Mouse (Mus musculus) skeletal muscle tissue, adult 2 months (tissue): Measurements from ENCODE around the gene Dnajc7.

ENCODE experiments used
- DNase-seq: peaks from one replicate; pipeline ENCODE4 v3.0.0-alpha.2; 2012; ENCODE audit warnings: low read depth, low spot score

The Dnajc7 gene

DNA sequence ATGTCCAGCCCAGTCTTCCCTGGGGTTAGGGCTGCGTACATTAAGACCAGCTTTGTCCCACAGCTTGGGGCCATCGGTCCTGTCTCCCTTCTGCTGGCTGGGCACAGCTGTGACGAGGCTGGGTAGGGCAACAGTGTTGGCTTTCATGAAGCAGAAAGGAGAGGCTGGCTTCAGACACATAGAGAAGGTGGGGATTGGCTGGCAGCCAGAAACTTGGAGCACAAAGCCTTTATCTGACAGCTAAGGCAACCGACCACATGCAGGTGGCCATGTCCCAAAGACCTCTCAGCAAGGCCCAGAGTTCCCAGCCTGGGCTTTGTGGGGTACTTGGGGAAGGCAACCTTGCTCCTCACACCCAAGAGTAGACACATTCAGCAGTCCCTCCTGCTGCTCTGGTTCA lies 38.2 kb downstream of the Dnajc7 start:
- DNase-seq, result no peak

DNA sequence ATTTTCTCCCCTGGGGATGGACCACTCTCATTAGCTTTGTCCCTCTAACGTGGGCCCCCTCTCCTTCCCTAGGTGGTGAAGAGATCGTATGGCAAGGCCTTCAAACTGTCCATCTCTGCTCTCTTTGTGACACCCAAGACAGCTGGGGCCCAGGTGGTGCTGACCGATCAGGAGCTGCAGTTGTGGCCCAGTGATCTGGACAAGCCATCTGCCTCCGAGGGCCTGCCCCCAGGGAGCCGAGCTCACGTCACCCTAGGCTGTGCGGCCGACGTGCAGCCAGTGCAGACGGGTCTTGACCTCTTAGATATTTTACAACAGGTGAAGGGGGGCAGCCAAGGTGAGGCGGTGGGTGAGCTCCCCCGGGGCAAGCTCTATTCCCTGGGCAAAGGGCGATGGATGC lies 39.7 kb downstream of the Dnajc7 start:
- DNase-seq, result no peak

DNA sequence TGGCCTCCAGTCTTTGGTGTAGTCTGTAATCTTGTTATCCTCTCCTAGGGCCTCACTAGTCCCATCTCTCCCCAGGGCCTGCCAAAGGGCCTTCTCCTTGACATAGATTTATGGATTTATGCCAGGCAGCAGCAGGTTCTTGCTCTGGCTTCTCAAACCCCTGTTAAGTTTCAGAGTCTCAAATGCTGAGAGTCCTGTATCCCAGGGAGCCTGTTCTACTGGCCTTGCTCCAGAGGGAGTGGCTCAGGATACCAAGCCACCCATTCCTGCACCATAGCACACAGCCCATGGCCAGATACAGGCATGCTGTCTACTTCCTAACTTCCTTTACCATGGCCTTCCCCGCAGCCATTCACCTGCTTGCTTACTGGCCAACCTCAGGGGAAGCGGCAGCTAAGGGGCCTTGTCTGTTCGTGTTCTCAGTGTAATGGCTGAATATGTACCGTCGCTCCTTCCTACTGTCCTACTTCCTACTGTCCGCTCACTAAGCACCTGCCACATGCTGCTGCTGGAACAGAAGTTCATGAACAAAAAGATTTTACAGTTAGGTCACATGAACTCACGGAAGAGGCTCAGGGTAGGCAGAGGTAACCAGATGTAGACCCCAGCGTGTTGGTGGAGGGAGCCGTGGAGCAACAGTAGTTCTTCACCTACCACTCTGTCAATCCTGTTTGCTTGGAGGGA lies 40.7 kb downstream of the Dnajc7 start:
- no peak for DNase-seq

DNA sequence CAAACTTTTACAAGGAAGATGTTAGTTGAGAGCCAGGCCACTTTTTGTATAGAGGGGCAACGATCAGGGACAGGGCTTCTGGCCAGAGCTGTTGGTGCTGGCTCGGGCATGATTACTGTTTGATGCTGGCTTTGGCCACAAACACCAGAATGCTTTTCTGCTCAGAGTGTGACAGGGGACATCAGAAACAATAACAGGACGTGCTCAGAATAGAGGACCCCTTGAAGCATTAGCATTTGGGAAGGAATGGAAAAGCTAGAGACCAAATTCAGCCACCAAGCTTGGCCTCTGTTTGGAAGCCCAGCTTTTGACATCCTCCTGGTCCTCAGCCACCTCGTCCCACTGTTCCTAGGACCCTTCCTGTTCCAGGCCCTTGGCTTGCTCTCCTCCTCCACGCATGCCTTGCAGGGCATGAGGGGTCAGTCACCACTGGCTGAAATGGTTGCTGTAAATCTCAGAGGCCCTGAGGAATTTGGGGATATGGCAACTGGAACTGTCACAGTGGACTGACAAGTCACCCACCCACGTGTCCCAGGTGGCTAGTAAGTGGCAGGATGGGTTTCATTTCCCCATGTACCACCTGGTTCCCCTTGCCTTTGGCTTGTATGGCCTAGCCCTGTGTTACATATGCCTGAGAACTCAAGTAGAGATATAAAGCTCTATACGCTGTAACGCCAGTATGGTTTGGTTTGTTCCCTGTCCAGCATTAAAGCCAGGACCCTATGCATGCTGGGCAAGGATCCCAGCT lies 41.9 kb downstream of the Dnajc7 start:
- no peak for DNase-seq

DNA sequence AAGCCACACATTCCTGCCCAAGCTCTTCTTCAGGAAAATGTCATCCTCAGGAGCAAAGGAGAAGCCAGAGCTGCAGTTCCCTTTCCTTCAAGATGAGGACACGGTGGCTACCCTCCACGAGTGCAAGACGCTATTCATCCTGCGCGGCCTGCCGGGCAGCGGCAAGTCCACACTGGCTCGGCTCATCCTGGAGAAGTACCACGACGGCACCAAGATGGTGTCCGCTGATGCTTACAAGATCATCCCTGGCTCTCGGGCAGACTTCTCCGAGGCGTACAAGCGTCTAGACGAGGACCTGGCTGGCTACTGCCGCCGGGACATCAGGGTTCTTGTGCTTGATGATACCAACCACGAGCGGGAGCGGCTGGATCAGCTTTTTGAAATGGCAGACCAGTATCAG lies 43.7 kb downstream of the Dnajc7 start:
- no peak for DNase-seq

DNA sequence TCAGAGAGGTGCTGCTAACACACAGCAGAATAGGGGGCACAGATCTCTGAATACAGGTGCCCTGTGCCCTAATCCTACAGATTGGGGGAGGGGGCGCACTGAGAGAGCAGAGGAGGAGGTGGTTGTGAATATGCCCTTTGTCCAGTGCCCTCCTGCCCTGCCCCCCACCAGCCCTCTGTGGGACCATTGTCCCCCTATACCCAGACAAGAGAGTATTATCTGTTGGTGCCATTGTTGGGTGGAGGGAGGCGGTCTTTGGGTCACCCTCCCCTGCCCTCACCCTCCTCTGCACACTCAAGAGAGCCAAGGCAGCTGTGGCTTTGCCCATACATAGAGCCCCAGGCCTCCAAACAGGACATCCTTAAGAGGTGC lies 44.5 kb downstream of the Dnajc7 start:
- no peak for DNase-seq

DNA sequence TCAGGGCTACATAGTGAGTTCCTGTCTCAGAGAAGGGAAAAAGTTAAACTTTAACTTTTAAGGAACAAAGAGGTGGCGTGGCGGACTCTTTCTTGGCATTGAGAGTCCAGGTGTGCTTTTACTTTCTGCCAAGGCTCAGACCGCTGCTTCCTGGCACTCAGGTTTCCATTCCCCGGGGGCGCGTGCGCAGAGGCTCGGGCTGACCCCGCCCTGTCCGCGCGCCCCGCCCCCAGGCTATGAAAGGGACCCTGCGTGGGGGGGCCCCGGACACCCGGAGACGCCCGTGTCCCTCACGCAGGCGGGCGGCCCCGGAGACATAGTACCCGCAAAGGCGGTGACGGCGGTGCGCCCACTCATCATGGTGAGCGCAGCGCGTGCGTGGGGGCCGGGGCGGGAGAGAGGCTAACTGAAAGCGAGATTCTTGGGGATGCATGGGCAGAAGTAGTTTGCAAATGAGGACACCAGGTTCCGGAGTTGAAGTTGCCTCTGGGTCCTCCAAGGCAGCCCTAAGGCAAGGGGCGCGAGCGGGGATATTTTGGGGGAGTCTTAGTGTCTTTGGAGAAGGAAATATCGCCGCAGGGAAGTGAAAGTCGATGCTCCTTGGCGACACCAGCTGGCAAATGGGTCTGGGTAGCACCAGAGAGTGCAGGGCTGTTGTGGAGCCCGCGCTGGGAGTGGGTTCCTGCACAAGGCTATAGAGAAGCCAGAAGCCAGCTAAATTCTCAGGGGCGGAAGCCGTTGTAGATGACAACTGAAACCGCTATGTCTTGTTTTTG lies 45.1 kb downstream of the Dnajc7 start, which contains the start of gene Cnp:
Gene Cnp, plus strand, starts transcription at position 197 of the 776 bp plus-strand sequence.
- DNase-seq, result peak; percentile 62

DNA sequence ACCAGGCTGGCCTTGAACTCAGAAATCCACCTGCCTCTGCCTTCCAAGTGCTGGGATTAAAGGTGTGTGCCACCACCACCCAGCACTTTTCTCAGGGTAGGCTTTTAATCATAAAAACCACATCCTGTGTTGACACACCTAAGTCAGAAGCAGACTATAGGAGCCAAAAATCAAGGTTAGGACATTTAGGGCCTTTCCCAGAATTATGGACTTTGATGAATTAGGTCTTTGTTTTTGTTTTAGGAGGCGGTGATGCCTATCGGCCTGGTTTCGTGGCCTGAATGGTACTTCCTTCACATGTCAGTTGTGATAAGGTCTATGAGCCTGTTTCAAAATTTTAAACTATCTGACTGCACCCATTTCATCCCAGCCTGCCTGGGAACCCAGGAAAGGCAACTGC lies 45.8 kb downstream of the Dnajc7 start:
- no peak for DNase-seq

DNA sequence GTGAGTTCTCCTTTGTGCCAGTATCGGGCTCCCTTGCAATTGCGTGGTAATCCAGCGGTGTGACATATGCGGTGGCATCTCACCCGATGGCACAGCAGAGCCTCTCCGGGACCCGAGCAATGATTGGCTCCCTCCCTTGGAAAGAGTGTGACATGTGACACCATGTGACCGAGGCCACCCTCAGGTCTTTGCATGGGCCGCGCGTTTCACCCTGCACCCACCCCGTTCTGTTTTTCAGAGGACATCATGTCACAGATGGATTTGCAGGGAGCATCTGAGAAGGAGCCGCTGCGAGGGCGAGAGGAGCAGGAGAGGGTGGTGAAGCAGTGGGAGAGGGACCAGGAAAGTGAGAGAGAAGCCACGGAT lies 48.8 kb downstream of the Dnajc7 start:
- DNase-seq, result no peak

DNA sequence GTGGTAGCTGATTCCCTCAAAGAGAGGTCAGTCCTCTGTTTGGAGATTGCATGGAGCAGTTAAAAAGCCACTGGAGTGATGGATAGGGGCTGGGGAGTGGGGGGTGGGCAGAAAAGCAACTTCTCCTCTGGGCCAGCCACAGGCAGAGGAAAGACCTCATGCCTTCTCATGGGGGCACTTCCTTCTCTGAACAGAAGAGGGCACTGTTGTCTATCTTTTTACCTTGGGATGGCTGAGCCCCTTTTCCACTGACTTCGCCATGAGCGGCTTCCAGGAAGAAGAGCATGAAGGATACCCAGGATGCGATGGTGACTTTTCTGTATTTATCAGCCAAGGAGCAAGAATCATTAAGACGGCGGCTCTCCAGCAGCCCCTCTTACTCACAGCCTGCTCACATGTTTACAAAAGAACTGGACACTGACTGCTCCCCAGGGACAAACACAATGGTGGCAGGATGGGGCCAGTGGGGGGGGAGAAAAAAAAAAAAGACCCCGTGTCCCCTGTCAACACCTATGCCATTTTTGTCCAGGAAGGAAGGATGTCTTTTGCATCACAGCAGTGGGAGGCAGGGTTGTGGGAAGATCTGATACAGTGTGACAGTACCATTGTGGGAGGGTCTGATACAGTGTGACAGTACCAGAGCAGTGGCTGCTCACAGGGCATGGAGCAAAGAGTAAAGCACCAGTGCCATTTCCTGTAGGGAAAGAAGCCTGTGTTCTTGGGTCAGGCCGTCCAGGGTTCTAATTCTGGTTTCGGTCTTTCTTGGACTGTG lies 49.4 kb downstream of the Dnajc7 start:
- DNase-seq, result peak; percentile 71

DNA sequence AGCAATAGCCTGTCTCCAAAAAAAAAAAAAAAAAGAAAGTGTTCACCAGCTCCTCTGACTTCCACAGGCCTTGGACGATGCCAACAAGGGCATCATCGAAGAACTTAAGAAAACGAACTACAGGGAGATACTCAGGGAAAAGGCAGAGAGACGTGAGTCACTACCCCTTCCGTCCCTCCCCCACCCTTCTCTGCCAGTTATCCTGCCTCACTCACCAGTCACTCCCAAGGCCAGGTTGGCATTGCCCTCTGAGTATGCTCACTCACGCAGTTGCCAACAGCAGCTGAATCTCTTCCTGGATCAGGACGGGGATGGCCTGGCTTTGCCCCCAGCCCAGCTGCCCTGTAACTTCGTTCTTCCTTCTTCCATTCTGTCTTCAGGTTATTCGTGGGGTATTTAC lies 50.2 kb downstream of the Dnajc7 start:
- no peak for DNase-seq

DNA sequence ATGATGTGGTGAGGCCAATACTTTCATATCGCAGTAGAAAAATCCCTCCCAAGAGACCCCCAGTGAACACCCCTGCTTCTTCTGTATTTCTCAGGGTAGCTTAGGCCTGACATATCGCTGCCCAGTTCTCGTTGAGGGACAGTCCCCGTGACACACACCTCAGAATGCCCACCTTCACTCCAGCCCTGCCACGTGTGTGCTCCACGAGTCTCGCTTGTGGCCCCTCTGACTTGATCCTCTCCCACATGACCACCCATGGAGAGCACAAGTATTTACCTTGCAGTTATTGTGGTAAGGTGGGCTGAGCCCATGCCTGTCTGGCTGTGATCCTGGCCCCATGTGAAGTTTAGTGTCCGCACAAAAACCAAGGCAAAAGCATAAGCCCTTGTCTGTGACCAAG lies 51.3 kb downstream of the Dnajc7 start:
- no peak for DNase-seq

DNA sequence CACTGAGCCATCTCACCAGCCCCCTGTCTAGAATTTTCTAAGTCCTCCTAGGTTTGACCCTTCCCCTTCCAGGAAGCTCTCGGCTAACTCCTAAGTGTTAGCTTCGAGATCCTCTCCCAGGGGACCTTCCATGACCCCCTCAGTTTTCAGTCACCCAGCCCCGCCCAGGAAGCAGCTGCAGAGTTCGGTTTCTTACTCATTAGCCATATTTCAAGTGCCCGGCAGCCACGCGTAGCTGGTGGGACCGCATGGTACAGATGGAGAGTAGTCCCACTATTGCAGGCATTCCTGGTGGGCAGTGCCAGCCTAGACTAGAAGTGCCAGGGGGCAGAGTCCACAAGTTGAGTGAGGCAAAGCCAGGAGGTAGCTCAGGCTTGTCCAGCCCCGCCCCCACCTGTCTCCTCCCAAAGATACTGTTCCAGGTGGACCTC lies 52.1 kb downstream of the Dnajc7 start:
- no peak for DNase-seq

DNA sequence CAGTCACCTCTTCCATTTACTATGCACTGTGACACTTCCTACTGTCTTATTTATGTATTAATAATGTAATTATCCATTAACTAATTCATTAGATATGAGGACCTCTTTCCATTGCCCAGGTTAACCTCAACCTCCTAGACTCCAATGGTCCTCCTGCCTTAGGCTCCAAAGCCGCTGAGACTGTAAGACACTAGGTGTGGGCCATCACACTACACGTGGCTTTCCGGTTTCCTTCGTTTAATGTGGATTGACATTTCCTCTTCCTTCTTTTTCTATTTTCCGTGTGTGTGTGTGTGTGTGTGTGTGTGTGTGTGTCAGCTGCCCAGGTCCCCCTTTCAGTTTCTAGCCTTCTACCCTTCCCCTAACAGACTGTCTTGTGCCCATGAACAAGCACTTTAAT lies 52.7 kb downstream of the Dnajc7 start:
- DNase-seq, result no peak

DNA sequence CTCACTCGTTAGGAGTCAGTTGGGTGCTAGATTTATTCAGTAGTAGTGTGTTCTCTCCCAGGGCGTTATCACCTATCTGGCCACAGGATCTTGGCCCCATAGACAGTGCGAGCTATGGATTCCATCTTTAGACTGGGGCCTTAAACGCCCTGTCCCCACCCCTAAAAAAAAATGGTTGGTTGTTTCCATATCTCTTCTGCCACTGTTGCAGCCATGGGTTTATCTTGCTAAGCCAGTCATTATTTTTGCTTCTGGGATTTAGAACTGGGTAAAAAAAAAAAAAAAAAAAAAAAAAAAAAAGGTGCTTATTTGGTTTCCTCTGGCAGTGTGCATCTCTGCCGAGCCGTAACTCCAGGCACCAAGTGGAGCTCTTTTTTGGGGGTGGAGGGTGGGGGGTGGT lies 55.3 kb downstream of the Dnajc7 start:
- DNase-seq, result no peak

DNA sequence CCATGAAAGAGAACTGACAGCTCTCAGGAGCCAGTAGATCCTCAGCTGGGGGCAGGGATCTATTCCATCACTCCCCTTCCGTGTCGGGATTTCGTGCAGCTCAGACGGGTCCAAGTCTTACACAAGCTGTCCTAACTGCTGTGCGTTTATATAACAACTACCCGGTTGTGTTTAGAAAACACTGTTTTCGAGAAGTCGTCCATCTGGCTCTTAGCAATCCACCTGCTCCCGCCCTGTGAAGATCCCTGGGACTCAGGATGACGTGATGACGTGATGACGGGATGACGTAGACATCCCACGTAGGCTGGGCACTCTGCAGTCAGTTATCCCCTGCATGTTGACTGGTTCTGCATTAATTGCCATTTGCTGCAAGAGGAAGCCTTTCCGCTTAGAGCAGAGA lies 55.7 kb downstream of the Dnajc7 start:
- no peak for DNase-seq

DNA sequence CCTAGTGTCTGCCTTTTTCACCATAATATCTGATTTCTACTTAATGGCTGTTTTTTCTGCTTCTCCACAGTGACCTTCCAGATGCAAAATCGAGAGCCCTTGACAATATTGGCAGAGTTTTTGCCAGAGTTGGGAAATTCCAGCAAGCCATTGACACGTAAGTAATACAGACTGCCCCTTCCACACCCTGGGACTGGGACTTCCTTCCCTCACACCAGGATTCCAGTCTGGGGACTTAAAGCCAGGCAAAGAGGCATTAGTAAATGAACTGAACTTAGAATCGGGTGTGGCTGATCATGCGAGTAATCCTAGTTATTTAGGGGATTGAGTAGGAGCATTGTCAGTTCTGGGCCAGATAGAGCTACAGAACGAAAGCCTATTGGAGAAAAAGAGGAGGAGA lies 58.2 kb downstream of the Dnajc7 start:
- no peak for DNase-seq

DNA sequence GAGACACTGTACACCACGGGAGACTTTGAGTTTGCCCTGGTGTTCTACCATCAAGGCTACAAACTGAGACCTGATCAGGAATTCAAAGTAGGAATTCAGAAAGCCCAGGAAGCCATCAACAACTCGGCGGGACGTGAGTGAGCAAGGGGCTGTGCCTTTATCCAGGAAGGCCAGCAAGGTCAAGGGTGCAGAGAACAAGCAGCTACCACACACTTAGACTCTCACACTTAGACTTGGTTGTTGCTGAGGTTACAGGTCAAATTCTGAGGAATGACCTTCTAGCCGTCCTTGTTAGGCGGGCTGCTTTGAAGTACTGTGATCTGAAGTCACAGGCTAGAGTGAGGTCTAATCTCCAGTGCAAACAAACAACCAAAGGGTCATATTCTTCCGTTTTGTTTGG lies 60.5 kb downstream of the Dnajc7 start:
- DNase-seq, result no peak

DNA sequence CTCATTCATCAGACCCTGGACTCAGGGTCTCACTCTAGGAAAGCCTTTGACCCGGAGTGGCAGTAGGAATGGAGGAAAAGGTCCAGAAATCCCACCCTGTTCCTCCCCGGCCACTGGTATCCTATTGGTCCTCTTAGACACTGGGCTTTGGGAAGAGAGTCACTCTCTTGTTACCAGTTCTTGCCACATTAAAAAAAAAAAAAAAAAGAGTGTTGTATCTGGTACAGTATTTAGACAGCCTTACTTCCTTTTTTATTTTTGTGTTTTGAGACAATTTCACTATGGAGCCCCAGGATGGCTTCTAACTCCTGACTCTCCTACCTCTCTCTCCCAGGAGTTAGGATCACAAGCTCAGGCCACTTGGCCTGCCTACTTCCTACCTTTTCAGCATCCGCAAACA lies 62.4 kb downstream of the Dnajc7 start:
- DNase-seq, result no peak

DNA sequence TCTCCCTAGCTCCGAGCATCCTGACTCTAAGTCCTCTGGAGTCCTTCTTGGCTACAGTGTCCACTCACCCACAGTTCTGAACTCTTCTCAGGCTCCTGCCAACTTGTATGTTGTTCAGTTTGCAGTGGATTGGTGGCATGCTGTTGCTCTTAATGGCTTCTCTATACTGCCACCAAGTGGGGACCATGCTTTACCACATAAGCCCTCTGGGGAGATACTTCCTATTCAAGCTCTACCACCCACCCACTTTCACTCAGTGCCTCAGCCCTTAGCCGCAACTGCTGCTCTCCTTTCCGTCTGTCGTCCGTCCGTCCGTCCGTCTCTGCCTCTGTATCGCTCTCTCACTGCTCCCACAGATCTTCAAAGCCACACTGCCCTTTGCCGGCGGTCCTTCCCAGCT lies 64.4 kb downstream of the Dnajc7 start:
- DNase-seq, result peak; percentile 51

DNA sequence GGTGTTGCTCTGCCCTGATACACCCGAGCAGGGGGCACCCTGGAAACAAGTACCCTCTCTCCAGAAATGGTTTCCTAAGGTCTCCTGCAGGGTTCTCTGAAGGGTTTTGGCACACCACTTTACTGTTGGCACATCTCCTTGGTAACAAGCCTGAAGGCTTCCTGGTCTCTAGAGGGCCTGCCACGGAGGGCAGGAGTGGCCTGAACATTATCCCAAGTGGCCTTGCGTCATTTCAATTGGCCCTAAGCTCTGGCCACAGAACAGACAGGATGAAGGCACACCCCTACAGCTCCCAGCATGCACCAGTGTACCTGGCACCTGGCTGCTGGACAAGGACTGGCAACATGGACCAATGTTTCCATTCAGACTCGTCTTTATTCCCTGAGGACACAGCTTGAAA lies 67.1 kb downstream of the Dnajc7 start:
- no peak for DNase-seq

DNA sequence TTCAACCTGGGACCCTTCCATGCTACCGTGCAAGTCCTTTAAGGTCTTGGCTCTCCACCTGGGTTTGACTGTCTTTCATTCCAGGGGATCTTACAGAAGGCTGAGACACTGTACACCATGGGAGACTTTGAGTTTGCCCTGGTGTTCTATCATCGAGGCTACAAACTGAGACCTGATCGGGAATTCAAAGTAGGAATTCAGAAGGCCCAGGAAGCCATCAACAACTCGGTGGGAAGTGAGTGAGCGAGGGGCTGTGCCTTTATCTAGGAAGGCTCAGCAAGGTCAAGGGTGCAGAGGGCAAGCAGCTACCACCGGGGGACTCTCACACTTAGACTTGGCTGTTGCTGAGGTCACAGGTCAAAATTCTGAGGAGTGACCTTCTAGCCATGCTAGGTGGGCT lies 69.9 kb downstream of the Dnajc7 start:
- no peak for DNase-seq
